Mouse (Mus musculus) adrenal gland, adult 8-10 months (tissue): Measurements from ENCODE around the gene Fgf5. TPM values are rescaled to one million over a fixed set of nuclear protein-coding genes. Genes with fewer than 3 reads are reported as not detected.

ENCODE experiments used
- DNase-seq: peaks from one replicate; pipeline ENCODE4 v3.0.0; 2022
- total RNA-seq, 4 experiments: library from RNA; stranded (reverse); gene quantifications; 2 replicates each; pipeline ENCODE4 v1.2.4; 2022

Fgf5 gene
- under 1 TPM in 1 of 4 experiments, not detected in 3; 0.17 TPM for total RNA-seq

- no peak for DNase-seq
Measured at GRCm38 (mm10) chr5:98253838-98254821, at the start of gene Fgf5. Gene Fgf5, plus strand, starts transcription at chr5:98254184.

- no peak for DNase-seq
Measured at GRCm38 (mm10) chr5:98212501-98212900, 41.5 kb upstream of the Fgf5 start.

GRCm38 (mm10) chr5:98221956-98222355, 32.0 kb upstream of the Fgf5 start:
- DNase-seq, result no peak

- DNase-seq, result no peak
Measured at GRCm38 (mm10) chr5:98226710-98227109, 27.3 kb upstream of the Fgf5 start.

- DNase-seq, result no peak
Measured at GRCm38 (mm10) chr5:98229456-98229855, 24.5 kb upstream of the Fgf5 start.

GRCm38 (mm10) chr5:98238466-98238865, 15.5 kb upstream of the Fgf5 start:
- DNase-seq, result no peak

- no peak for DNase-seq
Measured at GRCm38 (mm10) chr5:98241322-98241829, 12.6 kb upstream of the Fgf5 start.

GRCm38 (mm10) chr5:98245303-98245702, 8.7 kb upstream of the Fgf5 start:
- no peak for DNase-seq

- DNase-seq, result no peak
Measured at GRCm38 (mm10) chr5:98245976-98246375, 8.0 kb upstream of the Fgf5 start.

- DNase-seq, result no peak
Measured at GRCm38 (mm10) chr5:98246826-98247225, 7.2 kb upstream of the Fgf5 start.

GRCm38 (mm10) chr5:98247516-98247915, 6.5 kb upstream of the Fgf5 start:
- DNase-seq, result no peak

- no peak for DNase-seq
Measured at GRCm38 (mm10) chr5:98253147-98253546, 837 bp upstream of the Fgf5 start.

- DNase-seq, result no peak
Measured at GRCm38 (mm10) chr5:98255176-98255575, 1.2 kb downstream of the Fgf5 start.

- DNase-seq, result no peak
Measured at GRCm38 (mm10) chr5:98255760-98256490, 1.9 kb downstream of the Fgf5 start.

GRCm38 (mm10) chr5:98275318-98275818, 21.4 kb downstream of the Fgf5 start:
- DNase-seq, result no peak

GRCm38 (mm10) chr5:98281993-98282392, 28.0 kb downstream of the Fgf5 start:
- DNase-seq, result no peak

GRCm38 (mm10) chr5:98283696-98284478, 29.9 kb downstream of the Fgf5 start:
- DNase-seq, result no peak

- DNase-seq, result no peak
Measured at GRCm38 (mm10) chr5:98290642-98291041, 36.7 kb downstream of the Fgf5 start.

- no peak for DNase-seq
Measured at GRCm38 (mm10) chr5:98292388-98293048, 38.5 kb downstream of the Fgf5 start.

GRCm38 (mm10) chr5:98293049-98293715, 39.2 kb downstream of the Fgf5 start:
- no peak for DNase-seq

GRCm38 (mm10) chr5:98300079-98300478, 46.1 kb downstream of the Fgf5 start:
- no peak for DNase-seq
